Mouse (Mus musculus): ENCODE data around the gene Mblac2.

DNA sequence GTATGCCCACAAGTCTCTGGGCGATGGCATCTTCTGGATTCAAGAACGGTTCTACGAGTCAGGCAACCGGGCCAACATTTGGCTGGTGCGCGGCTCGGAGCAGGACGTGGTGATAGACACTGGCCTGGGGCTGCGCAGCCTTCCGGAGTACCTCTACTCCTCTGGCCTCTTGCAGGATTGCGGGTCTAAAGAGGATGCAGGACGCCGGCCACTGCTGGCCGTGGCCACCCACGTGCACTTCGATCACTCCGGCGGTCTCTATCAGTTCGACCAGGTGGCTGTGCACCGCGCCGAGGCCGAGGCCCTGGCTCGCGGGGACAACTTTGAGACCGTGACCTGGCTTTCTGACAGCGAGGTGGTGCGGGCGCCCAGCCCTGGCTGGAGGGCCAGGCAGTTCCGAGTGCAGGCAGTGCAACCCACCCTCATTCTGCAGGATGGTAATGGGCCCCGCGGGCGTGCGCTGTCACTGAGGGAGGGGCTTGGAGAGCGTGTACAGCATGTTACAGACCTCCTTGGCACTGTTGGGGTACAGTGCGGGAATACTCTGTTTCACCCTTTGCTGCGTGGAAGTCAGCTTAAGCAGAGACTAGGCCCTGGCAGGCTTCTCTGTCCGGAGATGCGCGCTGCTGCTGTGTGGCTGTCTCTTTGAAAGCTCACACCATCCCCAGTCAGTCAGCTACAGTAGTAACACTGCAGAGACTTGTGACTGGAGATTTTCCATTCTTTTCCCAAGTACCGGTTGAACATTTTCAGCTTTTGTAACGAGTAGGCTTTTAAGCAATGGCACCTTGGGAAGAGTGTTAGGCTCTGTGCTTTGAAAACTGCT, 618 bp downstream of the Mblac2 start:
- TF ChIP-seq CTCF (conservative IDR thresholded peaks at IDR 0.05; ENCODE audit: insufficient read depth, insufficient read length, low read depth, low read length) (no peak), POLR2A (IDR thresholded peaks at IDR 0.05; ENCODE audit: low read depth, low read length) (no peak)
